Mouse (Mus musculus) right cerebral cortex, postnatal 36 days (tissue): ENCODE measurements around the gene Grk3.

Experiments
- DNase-seq, 2 experiments: peaks; one replicate each; pipeline ENCODE4 v3.0.0; 2022; ENCODE audit warnings: low spot score in 2 of 2, mixed read lengths in 1 of 2

Grk3 gene

DNA sequence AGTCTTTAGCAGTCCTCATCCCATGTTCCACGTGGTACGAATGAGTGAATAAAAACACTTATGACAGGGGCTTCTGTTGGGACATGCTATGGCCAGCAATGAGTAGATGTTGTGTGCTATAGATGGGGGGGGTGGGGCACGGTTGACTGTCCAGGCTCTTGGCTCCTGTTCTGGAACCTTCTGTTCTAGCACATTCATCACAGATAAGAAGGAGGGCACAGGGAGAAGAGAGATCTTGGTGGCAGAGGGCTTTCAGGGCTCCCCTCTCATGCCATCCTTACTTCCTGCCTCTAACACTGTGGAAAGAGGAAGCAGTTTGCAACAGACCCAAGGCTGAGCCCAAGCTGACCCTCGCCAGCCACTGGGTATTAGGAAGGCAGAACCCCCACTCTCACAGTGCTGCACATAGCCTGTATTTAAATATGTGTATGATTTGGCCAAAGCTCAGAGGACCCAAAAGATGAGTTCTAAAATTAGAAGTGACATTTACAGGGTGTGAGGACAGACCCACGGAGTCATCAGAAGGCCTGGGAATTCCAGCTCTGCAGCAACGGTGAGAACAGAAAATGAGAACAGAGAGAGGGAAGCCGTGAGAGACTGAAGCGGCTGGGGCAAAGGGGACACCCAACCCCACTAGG is 6.3 kb downstream of the Grk3 start:
- no peak for DNase-seq

GRCm38 (mm10) chr5:113008496-113008895 is 7.1 kb downstream of the Grk3 start:
- DNase-seq, result no peak

- no peak for DNase-seq
Measured at GRCm38 (mm10) chr5:113006997-113007396, 8.6 kb downstream of the Grk3 start.

- no peak for DNase-seq
Measured at GRCm38 (mm10) chr5:113005941-113006391, 9.6 kb downstream of the Grk3 start.

GRCm38 (mm10) chr5:113002821-113003380 is 12.7 kb downstream of the Grk3 start:
- no peak for DNase-seq

DNA sequence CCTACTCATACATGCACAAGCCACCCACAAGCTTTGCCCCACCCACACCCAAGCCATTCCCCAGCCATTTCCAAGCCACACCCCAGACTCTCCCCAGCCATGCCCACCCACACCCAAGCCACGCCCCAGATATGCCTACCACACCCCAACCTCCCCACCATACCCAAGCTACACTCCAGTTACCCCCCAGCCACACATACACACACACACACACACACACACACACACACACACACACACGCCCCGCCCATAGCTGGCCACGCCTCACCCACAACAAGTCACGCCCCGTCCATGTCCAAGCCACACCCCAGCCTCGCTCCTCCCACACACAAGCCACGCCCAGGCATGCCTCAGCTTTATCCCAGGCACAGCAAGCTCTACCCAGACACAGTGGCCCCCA is 16.4 kb downstream of the Grk3 start:
- DNase-seq, result no peak

GRCm38 (mm10) chr5:112997516-112998186 is 17.9 kb downstream of the Grk3 start:
- DNase-seq, result no peak

- no peak for DNase-seq
Measured at GRCm38 (mm10) chr5:112991245-112991644, 24.3 kb downstream of the Grk3 start.

DNA sequence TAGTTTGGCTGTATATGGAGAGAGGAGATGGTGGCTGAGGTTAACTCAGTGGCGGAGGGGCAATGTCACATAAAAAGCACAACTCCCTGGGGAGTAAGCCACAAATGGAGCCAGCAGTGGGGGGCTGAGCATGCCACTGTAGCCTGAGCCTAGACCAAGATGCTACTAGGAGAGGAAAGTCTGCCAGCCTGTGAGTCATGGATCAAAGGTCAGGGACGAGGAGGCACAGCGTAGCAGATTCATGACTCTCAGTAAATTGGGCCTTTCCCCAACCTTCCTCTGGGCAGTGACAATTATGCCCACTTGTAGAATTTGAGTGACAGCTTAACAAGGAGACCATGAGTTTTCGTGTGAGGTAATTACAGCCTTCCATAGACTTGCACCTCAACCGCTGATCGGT is 33.7 kb downstream of the Grk3 start:
- no peak for DNase-seq

GRCm38 (mm10) chr5:112979710-112980109 is 35.9 kb downstream of the Grk3 start:
- DNase-seq, result no peak

DNA sequence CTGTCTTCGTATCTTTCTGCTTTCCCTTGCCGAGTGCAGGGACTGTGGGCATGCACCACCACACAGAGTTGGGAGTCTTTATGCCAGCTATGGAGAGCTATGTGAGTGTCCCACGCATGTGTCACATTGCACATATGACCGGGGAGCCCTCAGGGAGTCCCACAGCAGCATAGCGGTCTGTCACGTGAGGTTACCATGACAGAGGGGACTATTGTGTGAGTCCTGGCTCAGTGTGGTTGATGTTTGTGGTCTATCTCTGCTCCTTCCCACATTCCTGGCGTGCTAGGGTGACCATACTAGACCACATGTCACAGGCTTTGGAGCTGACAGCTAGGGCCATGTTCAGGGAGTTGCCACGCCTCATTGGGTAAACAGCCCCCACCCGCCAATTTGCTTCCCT is 36.4 kb downstream of the Grk3 start:
- DNase-seq, result no peak

- no peak for DNase-seq
Measured at GRCm38 (mm10) chr5:112977089-112977488, 38.5 kb downstream of the Grk3 start.

- DNase-seq, result no peak
Measured at GRCm38 (mm10) chr5:112973596-112973995, 42.0 kb downstream of the Grk3 start.

DNA sequence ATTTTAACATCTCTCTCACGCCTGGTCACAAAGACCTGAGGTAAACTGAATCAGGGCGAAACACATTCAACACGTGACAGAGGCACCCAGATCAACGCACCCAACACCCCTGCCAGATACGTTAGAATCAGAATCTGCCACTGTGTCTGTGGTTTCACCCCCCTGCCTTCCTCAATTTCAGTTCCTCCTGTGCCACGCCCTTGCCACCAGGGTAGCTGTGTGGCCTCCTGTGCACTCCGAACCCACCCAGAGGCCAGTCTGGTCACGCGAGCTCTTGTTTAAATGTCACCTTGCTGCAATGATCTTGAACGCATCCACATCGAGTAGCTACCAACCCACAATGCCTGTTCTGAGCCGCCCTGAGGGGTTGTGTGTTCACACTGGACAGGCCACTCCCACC is 43.3 kb downstream of the Grk3 start:
- DNase-seq, result no peak

GRCm38 (mm10) chr5:112963495-112963894 is 52.1 kb downstream of the Grk3 start:
- no peak for DNase-seq

- no peak for DNase-seq
Measured at GRCm38 (mm10) chr5:112962166-112962565, 53.4 kb downstream of the Grk3 start.

DNA sequence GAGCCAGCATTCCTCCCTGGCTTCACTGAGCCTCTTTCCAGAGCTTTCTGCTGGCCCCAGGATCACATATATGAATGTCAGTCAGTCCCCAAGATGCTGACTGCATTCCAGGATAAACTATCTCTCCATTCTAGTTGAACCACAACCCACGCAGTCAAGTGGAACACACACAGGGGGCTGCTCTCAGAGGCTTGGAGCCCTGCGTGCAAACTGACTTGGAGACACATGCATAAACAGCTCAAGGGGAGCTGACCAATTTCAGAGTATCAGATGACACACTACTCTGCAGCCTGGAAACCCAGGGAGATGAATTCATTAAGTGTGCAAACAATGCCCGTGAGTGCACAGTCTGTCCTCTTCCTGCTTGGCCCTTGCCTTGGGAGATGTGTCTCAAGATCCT is 54.7 kb downstream of the Grk3 start:
- DNase-seq, result no peak

DNA sequence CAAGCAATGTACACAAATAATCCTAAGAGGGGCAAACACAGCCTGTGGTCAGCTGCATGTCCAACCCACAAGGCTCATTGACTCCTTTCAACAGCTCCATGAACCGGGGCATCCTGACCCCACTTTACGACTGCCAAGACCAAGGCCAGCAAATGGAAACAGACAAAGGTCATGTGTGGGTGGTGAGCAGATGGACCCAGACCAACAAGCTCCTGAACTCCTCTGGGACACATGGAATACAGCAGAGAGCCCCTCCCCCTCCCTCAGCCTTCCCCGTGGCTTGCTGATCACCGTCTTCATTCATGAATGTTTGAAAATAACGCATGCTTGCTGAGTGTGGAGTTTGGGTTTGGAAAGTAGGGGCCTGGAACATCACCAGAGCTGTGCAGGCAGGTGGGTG is 57.3 kb downstream of the Grk3 start:
- no peak for DNase-seq

GRCm38 (mm10) chr5:112956841-112957240 is 58.8 kb downstream of the Grk3 start:
- DNase-seq, result no peak

DNA sequence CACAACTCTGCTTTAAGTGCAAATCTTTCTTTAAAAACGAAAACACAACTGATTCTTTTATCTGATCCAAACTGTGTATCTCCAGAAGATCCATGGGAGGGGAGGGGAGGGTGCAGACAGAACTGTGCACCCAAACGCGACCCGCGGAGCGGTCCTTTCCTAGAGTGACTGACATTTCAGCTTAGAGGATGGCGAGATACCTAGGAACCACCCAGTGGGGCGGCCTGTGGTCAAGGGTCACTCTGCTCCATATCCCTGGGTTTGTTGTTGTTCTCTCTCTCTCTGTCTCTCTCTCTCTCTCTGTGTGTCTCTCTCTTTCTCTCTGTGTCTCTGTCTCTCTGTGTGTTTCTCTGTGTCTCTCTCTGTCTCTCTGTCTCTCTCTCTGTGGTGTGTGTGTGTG is 59.2 kb downstream of the Grk3 start:
- no peak for DNase-seq

DNA sequence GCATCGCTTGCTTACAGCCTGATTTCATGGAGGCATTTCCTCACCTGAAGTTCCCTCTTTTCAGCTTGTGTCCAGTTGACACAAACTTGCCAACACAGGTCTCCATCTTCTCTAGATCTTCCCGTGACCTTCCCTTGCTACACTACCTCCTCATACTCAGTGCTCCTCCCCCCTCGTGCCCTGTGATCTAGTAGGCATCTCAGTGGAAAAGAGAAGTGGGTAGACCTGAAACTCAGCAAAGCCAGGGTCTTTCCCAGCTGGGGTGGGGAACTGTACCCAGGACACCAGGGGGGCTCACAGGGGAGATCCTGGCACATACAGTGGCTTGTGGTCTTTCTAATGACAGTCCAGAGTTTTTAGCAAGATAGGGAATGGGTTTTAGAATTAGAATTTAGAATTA is 64.7 kb downstream of the Grk3 start:
- no peak for DNase-seq

DNA sequence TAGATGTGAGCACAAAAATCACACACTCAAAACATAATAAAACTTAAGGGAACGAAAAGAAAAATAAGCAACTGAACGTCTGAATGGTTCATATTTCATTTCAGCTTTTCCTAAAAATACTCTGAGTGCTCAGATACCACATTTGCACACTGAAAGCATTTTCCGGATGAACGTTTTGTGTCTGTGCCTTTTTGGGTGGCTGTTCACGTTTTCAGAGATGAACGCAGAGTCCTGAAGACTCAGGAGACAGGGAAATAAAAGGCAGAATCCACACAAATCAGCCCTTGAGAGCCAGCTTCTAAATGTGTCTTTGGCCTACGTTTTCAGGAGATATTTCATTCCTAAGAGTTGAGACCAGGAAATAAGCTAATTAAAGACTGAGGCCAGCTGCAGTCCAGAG is 69.7 kb downstream of the Grk3 start:
- no peak for DNase-seq

DNA sequence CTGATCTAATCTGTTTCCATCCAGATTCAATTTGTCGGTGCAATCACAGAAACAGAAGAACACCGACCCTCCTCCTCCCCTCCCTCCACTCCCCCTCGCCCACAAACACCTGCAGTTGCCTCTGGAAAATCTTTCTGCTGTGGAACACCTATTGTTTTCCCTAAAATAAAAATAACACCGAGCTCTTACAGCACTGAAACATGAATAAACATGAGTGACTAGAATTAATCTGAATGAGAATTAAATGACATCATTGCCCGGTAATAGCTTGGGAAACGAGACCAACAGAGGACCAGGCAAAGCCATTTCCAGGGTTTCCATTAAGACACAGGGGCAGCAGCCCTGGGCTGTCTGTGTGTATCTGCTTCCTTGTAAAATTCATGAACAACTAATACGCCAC is 73.3 kb downstream of the Grk3 start:
- DNase-seq, result no peak
